Mouse (Mus musculus) hindlimb bud, embryonic 11.5 days (tissue): ENCODE measurements at regions not wholly inside any gene's neighbourhood (a gene's known extent, or its start where the extent isn't known, plus 50 kb on each side); places are given as distances from the start of the nearest gene placed in this dataset.

Source experiments
- DNase-seq: peaks from one replicate; pipeline ENCODE4 v3.0.0-alpha.2; 2012; ENCODE audit warnings: low read depth, low spot score; ENCODE audit errors: extremely low spot score

DNA sequence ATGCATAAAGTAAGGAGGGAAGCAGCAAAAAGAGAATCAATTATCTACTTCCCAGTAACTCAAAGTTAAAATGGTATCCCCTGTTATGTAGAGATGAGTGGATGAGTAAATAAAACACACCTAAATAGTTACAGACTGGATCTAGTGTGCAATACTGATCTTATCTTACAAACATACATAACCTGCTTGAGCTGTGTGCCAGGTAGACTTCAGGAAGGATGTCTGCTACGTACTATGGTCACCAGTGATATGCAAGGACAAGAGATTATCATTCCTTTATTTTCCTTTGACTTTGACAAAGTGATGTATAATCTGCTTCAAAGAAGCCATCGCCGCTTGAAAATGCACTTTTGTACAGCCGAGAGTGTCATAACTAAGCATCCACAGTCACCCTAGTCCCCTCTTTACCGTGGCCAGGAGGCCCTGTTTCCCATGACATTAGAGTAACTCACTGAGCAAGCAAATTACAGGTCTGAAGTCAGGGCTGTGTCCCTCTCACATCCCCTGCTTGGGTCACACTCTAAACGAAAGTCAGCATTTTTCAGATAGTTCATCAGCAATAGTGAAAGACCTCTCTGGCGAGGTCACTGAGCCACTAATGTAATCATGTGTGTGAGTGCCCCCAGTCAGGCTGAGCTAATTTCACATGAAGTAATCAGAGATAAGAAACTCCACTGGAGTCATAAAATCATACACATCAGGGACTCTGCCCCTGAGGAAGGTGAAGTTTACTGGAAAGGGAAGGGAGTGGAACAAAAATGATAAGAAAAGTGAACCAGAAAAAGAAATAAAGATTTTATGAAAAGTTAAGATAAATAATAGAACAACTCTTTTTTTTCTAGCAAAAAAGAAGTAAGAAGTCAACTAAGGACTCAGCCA is 929.8 kb upstream of the Gm7489 start:
- no peak for DNase-seq

- no peak for DNase-seq
These were observed 925.0 kb upstream of the Gm7489 start for GRCm38 (mm10) chr15:52959711-52960110.

DNA sequence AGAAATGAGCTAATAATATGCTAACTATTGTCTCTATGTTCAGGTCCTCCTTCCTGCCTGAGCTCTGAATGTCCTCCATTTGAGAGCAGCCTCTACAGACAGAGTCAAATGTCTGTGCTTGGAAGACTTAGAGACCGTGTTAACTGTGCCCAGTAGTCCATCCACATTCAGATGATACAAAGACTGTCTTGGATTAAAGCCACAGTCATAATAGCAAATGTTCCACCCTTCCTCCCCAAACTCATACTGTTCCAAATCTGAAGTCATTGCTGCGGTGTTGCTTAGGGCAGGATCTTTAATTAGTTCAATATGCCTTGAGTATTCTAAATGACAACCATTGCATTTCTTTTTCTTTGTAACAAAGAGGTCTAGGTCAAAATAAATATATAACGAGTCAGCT is 923.2 kb upstream of the Gm7489 start:
- DNase-seq, result no peak

- no peak for DNase-seq
These were observed 920.8 kb upstream of the Gm7489 start for GRCm38 (mm10) chr15:52963918-52964317.

DNA sequence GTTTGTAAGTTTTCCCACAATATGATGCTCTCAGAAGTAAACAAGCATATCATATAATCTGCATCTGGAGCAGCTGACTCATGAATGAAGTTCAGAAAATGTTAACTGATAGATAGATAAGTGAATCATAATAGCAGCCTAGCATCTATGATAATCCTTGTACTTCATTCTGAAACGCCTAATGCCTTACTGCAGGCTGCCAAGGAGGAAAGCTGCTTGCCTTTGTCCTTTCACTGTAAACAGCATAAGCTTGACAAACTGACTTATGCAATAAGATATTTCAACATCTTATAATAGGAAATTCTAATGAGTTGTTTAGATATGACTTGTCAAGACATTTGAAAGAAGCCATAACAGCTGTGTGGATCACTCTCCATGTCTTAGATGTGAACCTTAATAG is 920.3 kb upstream of the Gm7489 start:
- no peak for DNase-seq

DNA sequence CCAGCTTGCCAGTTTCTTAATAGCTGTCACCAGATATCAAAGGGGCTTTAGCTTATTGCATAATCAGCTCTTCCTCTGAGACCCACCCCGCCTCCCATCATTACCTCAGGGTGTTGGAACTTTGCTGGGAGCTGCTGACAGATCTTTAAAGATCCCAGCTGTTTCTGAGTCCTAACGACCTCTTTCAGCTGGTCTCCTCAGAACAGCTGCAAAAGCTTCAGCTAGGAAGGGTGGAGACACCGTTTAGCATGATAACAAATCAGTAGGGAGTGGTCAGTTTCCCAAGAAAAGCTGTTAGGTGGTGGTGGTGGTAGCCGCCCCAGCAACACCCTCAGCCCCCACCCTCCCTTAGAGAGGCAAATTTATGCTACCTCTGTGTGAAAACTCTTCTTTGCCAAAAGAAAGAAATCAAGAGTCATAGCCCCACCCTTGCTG is 916.9 kb upstream of the Gm7489 start:
- DNase-seq, result no peak

- no peak for DNase-seq
These were observed 901.9 kb upstream of the Gm7489 start for GRCm38 (mm10) chr15:52982821-52983220.

DNA sequence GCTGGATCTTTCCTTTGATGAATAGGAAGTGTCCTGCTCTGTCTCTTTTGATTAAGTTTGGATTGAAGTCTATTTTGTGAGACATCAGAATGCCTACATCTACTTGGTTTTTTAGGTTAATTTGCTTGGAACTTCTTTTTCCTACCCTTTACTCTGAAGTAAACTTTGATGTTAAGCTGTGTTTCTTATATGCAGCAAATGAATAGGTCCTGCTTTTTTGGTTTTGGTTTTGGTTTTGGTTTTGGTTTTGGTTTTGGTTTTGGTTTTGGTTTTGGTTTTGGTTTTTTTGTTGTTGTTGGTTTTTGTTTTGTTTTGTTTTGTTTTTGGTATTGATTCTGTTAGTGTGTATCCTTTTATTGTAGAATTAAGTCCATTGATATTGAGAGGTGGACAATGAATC is 894.1 kb upstream of the Gm7489 start:
- no peak for DNase-seq

GRCm38 (mm10) chr15:52994351-52994750 is 890.4 kb upstream of the Gm7489 start:
- DNase-seq, result no peak

DNA sequence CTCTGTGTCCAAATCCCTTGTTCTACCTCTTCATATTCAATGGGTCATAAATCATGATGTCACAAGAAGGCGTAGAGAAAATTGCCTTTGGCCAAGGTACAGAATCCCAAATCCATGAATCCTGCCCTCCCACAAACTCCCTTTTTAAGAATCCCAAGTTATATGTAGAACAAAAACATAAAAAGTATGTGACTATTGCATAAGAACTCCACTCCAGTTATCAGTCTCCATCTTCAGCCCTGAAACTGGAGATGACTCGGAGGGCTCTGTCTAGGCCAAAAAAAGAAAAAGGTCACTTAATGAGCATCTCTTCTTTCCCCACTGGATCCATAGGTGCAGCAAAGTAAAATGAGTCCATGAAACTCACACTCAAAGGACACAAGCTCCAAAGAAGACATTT is 885.5 kb upstream of the Gm7489 start:
- DNase-seq, result no peak

DNA sequence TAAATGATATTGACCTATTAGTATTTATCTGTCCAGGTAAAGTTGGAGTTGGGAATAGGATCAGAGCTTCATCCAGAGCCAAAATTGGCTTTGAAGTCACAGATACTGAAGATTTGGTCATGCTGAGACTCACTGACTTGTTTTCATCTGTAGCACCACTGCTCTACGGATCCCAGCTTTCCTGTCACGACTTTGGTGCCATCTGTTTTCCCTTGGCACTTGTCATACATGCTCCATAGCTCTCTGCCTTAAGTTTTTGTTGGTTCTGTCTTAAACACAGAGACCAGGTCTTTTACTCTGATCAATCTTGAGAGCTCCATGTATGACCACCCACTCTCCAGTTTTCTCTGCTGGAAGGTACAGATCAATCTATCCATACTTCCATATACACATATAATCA is 884.9 kb upstream of the Gm7489 start:
- DNase-seq, result no peak

- no peak for DNase-seq
These were observed 883.3 kb upstream of the Gm7489 start for GRCm38 (mm10) chr15:53001429-53001828.

DNA sequence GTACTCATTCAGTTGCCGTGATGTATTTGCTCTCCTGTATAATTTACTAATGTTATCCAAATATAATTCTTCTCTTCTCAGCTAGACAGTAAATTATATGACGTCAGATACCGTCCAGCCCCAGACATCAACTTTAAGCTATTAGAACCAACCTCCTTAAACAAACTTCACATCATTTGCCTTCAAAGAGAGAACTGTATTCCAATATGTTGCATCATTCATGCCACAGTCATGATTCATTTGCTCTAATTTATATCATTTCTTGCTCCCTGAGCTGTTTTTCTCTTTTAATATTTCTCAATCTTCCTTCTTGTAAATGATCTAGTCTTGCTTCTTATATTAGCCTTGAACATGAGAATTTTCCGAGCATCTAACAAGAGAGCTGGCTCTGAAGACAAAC is 882.7 kb upstream of the Gm7489 start:
- no peak for DNase-seq

DNA sequence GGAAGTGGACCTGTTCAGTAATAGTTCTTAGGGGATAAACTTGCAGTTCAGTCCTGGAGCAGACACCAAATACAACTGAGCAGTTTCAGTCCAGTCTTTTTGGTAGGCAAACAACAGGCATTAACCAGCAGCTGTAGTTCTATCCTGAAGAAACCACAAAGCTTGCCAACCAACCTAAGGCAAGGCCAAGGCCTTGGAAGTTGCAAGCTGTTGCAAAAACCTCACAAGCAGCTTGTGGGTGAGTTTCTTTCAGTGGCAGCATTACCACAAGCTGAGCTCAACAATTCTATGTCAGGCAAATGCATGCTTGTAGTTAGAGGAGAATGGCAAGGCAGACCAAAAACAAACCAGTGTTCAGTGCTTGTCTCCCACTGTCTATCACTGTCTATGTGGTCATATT is 880.6 kb upstream of the Gm7489 start:
- DNase-seq, result no peak

- DNase-seq, result no peak
These were observed 877.9 kb upstream of the Gm7489 start for GRCm38 (mm10) chr15:53006844-53007243.

DNA sequence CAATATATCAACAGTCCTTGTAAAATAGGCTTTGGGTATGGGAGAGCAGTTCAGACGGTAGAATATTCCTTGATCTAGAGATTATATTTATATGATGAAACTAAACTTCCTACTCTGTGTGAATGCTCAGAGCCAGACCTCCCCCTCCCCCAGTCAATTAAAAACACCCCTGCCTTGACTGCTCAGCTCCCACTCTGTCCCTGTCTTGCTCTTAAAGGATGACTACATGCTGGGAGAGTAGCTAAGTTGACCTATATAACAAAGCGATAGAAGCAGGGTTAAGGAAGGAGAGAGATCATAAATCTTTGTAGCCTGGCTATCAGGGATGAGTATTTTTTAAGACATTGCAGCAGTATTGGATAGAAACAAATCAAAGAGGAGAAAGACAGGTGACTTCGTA is 875.4 kb upstream of the Gm7489 start:
- DNase-seq, result no peak
